Mouse (Mus musculus) left cerebral cortex, adult 18-20 months (tissue): ENCODE measurements around the gene Sprr2e. TPM values are rescaled to one million over a fixed set of nuclear protein-coding genes. Genes with fewer than 3 reads are reported as not detected.

ENCODE experiments used
- DNase-seq, 2 experiments: peaks; one replicate each; pipeline ENCODE4 v3.0.0; 2021 to 2022; ENCODE audit warnings: low spot score in 2 of 2, mixed read lengths in 1 of 2
- long read RNA-seq, 2 experiments: library from polyadenylated mRNA; stranded (forward); transcript quantifications; one replicate each; pipeline ENCODE4 v2.0.0; 2021
- total RNA-seq, 2 experiments: library from RNA; stranded (reverse); gene quantifications; 2 replicates each; pipeline ENCODE4 v1.2.3; 2021

Sprr2e gene
- total RNA-seq: not detected
- long read RNA-seq, experiment 1: 0 reads
- long read RNA-seq, experiment 2: 0 reads

- DNase-seq: no peak
These were observed at the start of gene Sprr2e for GRCm38 (mm10) chr3:92351843-92352242. TSS of gene Sprr2e (plus strand) at chr3:92352143.

- DNase-seq: no peak
These were observed 44.5 kb upstream of the Sprr2e start for GRCm38 (mm10) chr3:92307406-92307805.

- DNase-seq: no peak
These were observed 35.6 kb upstream of the Sprr2e start, which contains the start of gene Sprr2b for GRCm38 (mm10) chr3:92316320-92316719. TSS of gene Sprr2b (plus strand) at chr3:92316620.

- DNase-seq: no peak
These were observed 34.6 kb upstream of the Sprr2e start for GRCm38 (mm10) chr3:92317384-92317783.

GRCm38 (mm10) chr3:92336278-92336677 lies 15.7 kb upstream of the Sprr2e start:
- no peak for DNase-seq

- no peak for DNase-seq
These were observed 13.1 kb upstream of the Sprr2e start, which contains the start of gene Sprr2d for GRCm38 (mm10) chr3:92338840-92339239. TSS of gene Sprr2d (plus strand) at chr3:92339140.

GRCm38 (mm10) chr3:92361619-92362018 lies 9.7 kb downstream of the Sprr2e start:
- no peak for DNase-seq

GRCm38 (mm10) chr3:92364887-92365286 lies 12.9 kb downstream of the Sprr2e start, which contains the start of gene Sprr2f:
TSS of gene Sprr2f (plus strand) at chr3:92365187.
- no peak for DNase-seq

GRCm38 (mm10) chr3:92373613-92374012 lies 21.7 kb downstream of the Sprr2e start:
- no peak for DNase-seq

- DNase-seq: no peak
These were observed 33.4 kb downstream of the Sprr2e start, which contains the start of gene Sprr2h for GRCm38 (mm10) chr3:92385385-92385784. TSS of gene Sprr2h (plus strand) at chr3:92385685.

GRCm38 (mm10) chr3:92394301-92394700 lies 42.4 kb downstream of the Sprr2e start:
- no peak for DNase-seq

Other genes with a start within 250 kb of the Sprr2e start
- not detected for gene Prr9, start 228.2 kb upstream of the Sprr2e start, total RNA-seq
- not detected for gene Lelp1, start 209.4 kb upstream of the Sprr2e start, total RNA-seq
- not detected for gene Sprr2a1, start 136.3 kb upstream of the Sprr2e start, total RNA-seq
- not detected for gene Sprr2a2, start 136.2 kb upstream of the Sprr2e start, total RNA-seq
- gene Sprr2a3, start 66.7 kb upstream of the Sprr2e start, total RNA-seq: not detected
- not detected for gene Sprr2b, start 35.5 kb upstream of the Sprr2e start, total RNA-seq
- not detected for gene Sprr2d, start 13.0 kb upstream of the Sprr2e start, total RNA-seq
- gene Sprr2f, start 13.0 kb downstream of the Sprr2e start, total RNA-seq: not detected
- gene Sprr2h, start 33.5 kb downstream of the Sprr2e start, total RNA-seq: not detected
- gene Sprr2i, start 55.8 kb downstream of the Sprr2e start, total RNA-seq: not detected
- gene Sprr2j-ps, start 65.9 kb downstream of the Sprr2e start, total RNA-seq: not detected
- gene Gm9774, start 77.3 kb downstream of the Sprr2e start, total RNA-seq: 1 to 10 TPM; 2.3 to 2.9 TPM
- gene Sprr2k, start 80.4 kb downstream of the Sprr2e start, total RNA-seq: not detected
- not detected for gene Sprr1b, start 86.6 kb downstream of the Sprr2e start, total RNA-seq
- not detected for gene Sprr3, start 106.6 kb downstream of the Sprr2e start, total RNA-seq
- not detected for gene Sprr1a, start 133.8 kb downstream of the Sprr2e start, total RNA-seq
- gene Sprr4, start 148.3 kb downstream of the Sprr2e start, total RNA-seq: not detected
- not detected for gene 2310046K23Rik, start 182.4 kb downstream of the Sprr2e start, total RNA-seq
- gene Ivl, start 221.6 kb downstream of the Sprr2e start, total RNA-seq: not detected
- gene Smcp, start 236.9 kb downstream of the Sprr2e start, total RNA-seq: not detected